Mouse (Mus musculus) c-Kit-negative CD71-positive TER-119-positive erythroid progenitor cells, embryonic 14.5 days (primary cell): ENCODE data around the gene Slc12a1.
A peak's percentile ranks its signal among the peaks of the same experiment; 100 is the strongest.

Experiments used
- DNase-seq: peaks from one replicate; pipeline ENCODE4 v3.0.0-alpha.2; 2013; ENCODE audit warnings: low read depth, low spot score

Slc12a1 gene

DNA sequence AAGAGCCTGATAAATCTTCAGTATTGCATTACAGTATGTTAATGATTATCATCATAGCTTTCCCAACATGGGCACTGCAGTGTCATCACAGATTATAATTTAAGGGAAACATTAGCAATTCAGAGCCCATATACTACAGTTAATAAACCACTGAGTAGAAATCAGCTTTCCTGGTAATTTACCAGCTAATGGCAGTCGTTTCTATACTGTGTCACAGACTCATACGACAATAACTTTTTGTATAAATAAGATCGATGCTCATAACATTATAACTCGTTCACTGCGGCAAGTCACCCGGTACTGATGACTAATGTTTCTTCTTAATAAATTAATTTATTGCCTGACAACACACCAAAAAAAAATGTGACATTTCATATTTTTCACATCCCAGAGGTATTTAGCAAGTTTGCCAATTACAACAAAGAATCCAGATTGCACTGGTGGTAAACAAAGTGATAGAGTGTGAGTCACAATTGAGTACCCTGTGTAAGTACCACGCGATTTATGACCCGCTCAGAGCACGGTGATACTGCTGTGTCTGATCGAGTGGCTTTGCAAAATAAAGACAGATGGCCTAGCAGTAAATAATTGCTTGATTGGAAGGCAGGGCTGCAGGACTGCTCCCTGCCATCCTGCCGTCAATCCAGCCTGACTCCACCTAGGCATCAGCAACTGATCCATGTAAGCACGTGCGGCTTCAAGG, 56.7 kb downstream of the Slc12a1 start:
- no peak for DNase-seq

DNA sequence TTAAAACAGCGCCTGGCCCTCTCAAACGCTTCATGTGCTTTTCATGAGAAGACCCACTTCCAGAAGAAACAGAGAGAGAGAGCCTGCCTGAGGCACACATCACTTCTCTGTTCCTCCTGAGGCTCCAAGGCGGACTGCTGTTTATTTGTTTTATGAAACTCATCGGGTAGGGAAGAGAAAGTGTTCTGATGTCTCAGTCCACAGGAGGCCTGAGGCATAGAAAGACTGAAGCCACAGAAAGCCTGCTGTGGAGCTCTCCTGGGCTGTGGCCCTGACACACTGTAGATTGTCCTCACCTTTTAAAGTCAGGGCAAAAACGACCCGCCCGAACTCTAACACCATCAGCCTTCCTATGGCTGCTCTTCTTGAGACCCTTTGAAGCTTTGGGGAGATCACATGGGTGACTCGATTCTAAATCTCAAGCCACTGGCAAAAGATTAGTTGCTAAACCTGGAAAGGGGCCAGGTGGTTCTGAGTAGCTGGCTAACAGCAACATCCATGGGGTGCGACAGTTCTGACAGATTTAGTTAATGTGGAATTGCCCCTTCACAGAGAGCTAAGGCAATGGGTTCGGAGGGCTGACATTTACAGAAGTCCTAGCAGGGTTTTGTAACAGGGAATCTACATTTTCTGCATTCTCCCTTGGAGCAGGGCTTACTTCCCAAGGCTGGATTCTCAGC, 59.7 kb downstream of the Slc12a1 start:
- DNase-seq = no peak

- peak; percentile 48 for DNase-seq
Observed at GRCm38 (mm10) chr2:125214592-125214991, 62.3 kb downstream of the Slc12a1 start.

- DNase-seq = no peak
Observed at GRCm38 (mm10) chr2:125217286-125217685, 65.0 kb downstream of the Slc12a1 start.

DNA sequence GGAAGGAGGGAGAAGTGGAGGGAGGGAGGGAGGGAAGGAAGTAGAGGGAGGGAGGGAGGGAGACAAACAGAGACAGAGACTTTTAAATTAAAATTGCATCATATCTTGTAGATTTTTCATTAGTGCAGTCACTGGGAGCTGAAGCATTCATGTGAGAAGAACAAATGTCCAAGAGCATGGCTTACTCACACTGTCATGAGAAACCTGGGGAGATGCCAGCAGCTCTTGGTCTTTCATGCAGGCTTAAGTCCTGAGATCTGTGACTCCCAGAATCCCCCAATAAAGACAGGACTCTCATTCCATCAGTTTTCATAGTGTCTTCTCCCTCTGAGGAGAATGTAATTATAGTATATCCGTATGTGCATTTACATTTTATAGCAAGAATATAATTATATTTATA, 66.3 kb downstream of the Slc12a1 start:
- no peak for DNase-seq

DNA sequence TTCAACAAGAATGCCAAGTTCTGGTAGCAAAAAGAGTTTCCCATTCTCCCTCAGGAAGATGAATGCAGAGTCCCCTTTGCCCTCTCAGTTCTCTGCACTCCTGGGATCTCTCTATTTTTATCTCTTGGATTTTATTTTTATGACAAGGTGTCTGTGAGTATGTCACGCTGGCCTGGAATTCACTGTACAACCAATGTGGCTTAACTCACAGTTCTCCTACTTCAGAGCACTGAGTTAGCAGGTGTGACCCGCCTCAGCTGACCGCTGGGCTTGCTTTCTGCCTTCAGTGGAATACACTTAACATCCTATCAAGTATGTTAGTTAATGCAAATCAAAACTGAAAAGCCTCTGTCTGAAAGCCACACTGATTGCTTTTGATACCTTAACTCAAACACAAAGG, 67.0 kb downstream of the Slc12a1 start:
- no peak for DNase-seq

- no peak for DNase-seq
Observed at GRCm38 (mm10) chr2:125221673-125222072, 69.4 kb downstream of the Slc12a1 start.

DNA sequence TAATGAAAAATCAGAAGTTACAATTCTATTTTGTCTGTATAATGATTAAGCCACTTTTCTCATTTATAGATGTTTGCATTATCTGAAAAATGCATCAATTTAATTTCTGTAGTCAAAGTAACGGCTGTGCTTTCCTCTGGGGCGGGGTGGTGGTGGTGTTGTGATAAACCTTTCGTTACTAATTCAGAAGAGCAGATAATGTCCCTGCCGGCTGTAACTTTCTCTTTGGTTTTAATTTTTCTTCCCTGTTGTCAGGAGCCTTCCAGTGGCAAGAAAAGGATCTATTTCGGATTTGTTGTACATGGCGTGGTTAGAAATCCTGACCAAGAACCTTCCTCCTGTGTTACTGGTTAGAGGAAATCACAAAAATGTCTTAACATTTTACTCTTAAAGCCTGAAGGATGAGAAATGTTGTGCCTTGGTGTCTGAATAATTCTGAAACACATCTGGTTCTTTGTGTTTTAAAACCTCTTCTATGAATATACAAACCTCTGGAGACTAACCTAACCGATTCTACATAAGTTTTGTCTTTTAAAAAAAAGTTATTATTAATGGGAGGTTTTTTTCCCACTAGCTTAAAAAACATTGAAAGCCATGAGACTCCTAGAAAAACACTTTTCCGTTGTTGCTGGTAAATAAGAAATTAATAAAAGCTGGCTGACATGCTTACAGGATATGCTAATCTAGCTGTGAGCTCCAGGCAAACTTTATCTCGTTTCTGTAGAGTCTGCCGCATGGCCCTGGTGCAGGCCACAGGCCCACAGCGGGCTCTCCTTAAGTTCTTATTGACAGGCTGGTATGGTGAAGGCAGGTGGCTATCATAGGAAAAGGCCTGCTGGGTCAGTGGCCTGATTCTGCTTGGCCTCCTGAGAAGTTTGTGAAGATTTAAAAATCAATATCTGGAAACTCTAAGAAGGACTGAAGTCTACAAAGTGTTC, 76.4 kb downstream of the Slc12a1 start:
- no peak for DNase-seq

GRCm38 (mm10) chr2:125232183-125232582, 79.9 kb downstream of the Slc12a1 start:
- no peak for DNase-seq

DNA sequence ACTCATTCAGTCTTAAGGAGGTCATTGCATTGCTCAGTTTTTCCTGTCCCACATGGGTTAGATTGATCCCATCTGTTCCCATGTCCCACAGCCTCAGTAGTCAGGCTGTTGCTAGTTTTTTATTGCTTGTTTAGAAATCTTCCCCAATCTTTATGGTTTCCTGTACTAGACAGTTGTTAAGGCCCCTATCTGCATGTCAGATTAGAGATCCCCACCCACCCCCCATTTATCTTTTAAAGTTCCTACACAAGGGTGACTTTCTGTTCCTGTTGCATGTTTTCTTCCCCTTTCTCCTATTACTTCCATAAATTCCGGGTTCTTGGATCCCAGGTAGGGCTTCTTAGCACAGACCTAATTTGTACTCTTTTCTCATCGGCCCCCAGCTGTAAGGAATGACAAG, 81.2 kb downstream of the Slc12a1 start:
- no peak for DNase-seq

DNA sequence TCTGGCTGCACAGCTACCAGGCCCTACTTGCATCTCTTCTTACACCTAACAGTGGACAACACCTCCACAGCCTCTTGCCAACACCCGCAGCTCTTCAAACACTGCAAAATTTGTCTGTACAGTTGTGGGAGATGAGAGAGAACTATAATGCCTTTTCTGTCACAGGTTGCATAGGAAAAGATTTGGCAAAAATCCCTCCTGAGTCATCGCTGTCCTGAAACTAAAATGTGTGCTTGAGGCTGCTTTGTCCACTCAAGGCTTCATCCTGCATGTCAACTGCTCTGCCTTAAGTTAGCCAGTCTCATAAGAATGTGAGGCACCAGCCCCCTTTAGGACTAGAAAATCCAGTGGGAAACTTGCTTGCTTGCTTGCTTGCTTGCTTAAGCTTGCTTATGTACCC, 81.7 kb downstream of the Slc12a1 start:
- DNase-seq = no peak

GRCm38 (mm10) chr2:125245545-125246285, 93.4 kb downstream of the Slc12a1 start:
- DNase-seq = no peak

GRCm38 (mm10) chr2:125246669-125247068, 94.4 kb downstream of the Slc12a1 start:
- no peak for DNase-seq

DNA sequence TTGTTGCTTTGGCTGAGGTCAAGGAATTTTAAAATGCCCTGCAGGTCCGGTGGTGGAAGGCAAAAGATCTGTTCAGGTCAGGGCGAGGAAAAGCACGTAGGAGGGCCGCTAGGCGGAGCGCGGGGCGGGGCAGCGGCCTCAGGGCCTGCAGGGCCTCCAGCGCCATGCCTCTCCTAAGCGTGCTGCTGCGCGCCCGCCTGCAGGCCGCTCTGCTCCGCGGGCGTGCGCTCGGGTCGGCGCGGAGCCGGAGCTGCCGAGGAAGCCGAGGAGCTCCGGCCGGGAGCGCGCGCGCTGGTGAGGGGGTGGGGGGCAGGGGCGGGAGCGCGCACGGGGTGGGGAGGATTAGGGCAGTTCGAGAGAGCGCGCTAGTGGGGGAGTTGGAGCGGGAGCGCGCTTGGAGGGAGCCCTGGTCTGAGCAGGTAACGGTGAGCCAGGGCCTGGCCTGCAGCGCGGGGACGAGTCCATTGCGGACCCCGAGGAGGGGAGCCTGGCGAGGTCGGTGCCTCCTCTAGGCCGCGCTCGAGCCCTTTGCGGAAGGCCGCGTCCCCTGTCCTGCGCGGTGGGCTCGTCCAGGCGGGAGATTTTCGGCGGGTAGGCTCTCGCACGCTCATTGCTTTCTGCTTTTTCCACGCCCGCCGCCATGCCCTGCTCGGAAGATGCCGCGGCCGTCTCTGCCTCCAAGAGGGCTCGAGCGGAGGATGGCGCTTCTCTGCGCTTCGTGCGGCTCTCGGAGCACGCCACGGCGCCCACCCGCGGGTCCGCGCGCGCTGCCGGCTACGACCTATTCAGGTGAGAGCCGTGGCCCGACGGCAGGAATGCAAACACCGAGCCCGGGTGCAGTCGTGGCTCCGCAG, 95.0 kb downstream of the Slc12a1 start, which contains the start of gene Dut:
TSS of gene Dut (plus strand) at position 83 of the 854 bp plus-strand sequence.
- DNase-seq = peak; percentile 78

DNA sequence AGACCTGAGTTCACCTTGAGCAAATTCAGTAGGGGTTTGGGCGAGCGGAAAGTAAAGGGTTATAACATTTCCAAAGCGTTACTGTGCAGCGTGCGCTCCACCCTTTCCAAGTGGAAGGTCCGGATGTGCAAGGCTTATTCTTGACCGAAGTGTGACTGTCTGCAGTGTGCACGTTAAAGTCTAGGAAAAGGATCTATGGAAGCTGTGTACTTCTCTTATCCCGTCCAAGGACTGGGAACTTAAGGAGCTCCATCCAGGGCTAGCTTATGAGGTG, 95.6 kb downstream of the Slc12a1 start:
- no peak for DNase-seq

DNA sequence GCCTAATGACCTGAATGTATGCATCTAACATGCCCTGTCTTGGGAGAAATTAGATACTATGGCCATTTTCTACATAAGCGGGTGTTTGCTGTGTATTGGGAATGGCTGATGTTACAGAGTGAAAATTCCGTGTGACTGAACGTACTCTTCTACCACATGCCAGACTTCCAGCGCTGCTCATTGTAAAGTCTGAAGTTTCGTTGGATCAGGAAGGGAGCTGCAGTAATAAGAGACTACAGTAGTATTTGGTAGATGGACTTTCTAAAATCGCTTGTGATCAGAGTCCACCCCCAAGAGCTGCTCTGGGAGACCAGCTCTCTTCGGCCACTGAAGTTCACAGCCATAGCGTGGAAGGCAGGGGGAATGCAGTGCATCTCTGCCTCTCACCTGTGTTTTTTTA, 96.0 kb downstream of the Slc12a1 start:
- no peak for DNase-seq

DNA sequence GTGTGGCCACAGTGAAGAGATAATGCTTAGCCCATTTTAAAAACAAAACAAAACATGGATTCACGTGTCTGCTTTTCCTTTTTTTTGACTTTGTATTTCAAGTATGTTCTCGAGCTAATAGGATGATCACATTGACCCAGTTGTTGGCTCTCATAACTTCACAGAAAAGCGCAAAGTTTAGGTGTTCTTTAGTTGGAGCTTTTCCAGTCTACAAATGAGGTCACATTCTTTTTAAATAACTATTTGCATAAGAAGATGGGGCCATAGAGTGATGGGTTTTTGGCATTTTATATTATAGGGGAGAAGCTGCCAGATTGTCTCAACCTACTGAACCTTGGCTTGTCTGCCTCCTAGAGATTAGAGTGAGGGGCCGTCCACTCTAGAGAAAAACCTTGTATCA, 97.0 kb downstream of the Slc12a1 start:
- DNase-seq = no peak

DNA sequence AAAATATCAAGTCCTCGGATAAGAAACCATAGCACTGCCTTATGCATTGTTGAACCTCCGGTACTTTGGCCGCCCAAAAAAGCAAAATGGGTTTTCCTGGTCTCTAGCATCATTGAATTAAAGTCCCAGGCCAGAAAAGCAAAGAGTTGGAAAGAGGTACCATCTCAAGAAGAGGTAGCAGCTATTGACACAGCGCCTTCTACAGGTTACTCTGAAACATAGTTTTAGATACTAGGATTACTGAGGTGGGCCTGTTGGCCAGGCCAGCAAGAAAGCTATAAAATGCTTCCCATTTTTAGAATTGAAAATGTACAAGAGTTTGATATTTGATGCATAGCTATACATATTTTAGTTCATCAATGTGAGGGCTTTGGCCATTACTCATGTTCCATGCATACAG, 97.6 kb downstream of the Slc12a1 start:
- DNase-seq = no peak

DNA sequence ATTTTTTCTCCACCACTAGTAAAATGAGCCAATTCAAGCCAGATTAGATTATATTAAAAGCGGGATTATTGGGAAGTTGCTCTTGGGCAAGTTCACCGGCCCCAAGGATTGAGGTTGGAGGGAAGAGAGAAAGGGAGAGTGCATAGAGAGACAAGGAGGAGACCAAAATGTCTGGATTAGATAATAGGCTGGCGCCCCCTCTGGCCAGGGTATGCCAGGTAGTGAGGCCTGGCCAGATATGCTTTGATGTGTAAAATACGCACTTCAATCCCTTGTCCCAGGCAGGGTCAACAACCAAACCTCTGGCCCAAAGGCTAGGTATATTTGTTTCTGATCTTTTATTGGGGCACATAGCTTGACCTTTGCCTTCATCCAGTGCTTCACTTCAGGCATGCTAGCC, 99.5 kb downstream of the Slc12a1 start:
- no peak for DNase-seq

- DNase-seq = no peak
Observed at GRCm38 (mm10) chr2:125252275-125252674, 100.0 kb downstream of the Slc12a1 start.

DNA sequence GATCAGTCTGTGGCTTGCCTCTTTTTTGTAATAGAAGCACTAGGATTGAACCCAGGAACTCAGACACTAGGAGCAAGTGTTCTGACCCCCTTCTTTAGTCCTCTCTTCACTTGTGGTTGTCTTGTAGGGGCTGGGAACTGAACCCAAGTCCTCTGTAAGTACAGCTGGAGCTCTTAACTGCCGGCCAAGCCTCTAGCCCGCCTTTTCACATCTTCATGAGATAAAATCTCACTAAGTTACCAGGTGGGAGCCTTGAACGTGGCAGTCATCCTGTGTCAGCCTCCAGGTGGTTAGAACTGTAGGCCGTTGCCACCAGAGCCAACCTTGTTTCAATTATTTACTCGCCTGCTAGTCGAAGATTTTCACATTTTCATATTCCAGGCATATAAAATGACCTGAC, 101.4 kb downstream of the Slc12a1 start:
- DNase-seq = no peak
